Mouse (Mus musculus): ENCODE data around the gene Aspscr1. TPM values are rescaled to one million over a fixed set of nuclear protein-coding genes. Genes with fewer than 3 reads are reported as not detected.

Aspscr1 gene
- polyA plus RNA-seq (2014; fragmentation: Illumina TruSeq; extraction: RNeasy Lipid Tissue Mini Kit (QIAGEN cat#74804); ENCODE audit: low read depth, low replicate concordance): 4.5 TPM

DNA sequence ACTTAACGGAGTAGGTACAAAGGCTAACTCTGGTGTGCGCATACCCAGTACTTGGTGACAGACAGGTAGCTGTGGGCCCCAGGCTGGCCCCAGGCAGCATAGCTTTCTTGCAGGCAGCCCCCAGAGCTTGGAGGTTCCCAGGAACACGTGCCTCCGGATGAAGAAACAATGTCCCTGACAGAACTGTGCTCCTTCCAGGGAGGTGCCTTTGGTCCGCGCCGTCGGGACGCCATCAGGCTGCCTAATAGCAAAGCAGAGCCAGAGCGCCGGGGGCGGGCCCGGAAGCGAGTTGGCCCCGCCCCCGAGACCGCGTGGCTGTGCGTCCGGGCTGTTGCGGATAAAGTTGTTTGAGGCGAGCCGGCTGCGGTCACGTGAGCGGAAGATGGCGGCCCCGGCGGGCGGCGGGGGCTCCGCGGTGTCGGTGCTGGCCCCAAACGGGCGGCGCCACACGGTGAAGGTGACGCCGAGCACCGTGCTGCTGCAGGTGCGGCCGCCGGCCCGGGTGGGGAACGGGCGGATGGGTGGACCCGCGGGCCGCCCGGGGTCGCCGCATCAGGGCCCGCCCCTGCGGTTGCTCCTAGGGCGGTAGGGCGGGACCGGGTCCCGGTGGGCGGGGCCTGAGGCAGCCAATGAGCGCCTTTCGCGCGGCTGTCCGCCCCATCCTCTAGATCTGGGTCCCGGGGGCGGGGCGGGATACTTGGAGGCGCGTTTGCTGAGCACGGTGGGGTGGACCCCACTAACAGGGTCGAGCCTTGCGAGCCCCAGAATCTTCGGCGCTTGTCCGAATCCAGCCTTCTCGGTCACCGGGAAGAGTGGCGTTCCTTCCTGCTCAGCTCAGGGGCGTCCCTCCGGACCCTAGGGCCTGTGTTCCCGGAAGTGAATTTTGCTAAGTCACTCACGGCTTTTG lies at the start of gene Aspscr1:
Gene Aspscr1, plus strand, starts transcription at position 287 of the 907 bp plus-strand sequence.

DNA sequence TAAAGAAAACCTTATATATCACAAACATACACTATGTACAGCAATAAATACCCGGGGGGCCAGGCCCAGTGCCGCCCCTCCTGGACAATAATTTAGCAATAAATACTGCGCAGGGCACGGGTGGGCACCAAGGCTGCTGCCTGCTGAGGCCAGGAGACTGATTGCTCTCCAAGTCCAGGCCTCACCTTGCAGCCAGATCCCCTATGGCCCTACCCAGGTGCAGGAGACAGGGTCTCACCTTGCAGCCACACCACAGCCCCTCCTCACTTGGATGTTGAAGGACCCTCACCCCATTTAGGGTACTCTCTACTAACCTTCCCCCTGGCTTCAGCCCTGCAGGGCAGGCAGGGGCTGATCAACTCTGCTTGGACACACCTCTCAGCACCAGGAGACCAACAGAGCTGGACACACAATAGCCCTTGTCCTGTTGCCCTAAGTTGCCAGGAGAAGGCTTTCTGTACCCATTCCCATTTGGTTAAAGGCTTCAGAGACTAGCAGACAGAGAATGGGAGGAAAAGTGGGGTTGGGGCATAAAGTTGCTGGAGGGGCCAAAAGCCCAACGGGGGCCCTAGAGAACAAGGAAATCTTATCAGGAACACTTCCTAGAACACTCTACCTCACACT lies 47.5 kb upstream of the Aspscr1 start, which contains the start of gene Sirt7:
Gene Sirt7, minus strand, starts transcription at position 89 of the 624 bp plus-strand sequence.

GRCm38 (mm10) chr11:120633520-120634343 lies 39.0 kb upstream of the Aspscr1 start, which contains the start of gene Mafg:
TSS of gene Mafg (minus strand) at chr11:120633600.

GRCm38 (mm10) chr11:120643601-120643987 lies 29.2 kb upstream of the Aspscr1 start, which contains the start of gene Pycr1:
TSS of gene Pycr1 (minus strand) at chr11:120643769.

DNA sequence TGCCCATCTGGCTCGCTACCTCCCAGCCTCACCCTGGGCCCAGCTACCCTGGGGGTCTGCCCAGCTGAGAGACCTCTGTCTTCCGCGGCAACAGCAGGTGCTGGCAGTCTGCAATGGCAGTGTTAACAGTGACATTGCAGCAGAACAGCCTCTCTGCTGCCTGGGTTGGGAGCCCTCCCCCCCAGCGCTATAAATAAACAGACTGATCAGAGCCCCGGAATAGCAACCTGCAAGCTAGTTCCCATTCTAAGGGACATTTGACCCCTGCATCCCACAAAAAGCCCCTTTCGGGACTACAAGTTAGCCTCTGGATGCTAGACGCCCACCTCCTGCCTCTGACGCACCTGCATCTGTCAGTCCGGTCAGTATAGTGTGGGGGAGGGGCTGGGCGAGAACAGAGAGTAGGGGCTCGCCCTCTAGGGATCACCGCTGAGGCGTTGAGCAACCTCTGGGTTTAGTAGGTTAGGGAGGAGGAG lies 24.7 kb upstream of the Aspscr1 start, which contains the start of gene Myadml2:
Gene Myadml2, minus strand, starts transcription at position 158 of the 476 bp plus-strand sequence.

GRCm38 (mm10) chr11:120661076-120661460 lies 11.7 kb upstream of the Aspscr1 start, which contains the start of gene Notum:
TSS of gene Notum (minus strand) at chr11:120661175.

DNA sequence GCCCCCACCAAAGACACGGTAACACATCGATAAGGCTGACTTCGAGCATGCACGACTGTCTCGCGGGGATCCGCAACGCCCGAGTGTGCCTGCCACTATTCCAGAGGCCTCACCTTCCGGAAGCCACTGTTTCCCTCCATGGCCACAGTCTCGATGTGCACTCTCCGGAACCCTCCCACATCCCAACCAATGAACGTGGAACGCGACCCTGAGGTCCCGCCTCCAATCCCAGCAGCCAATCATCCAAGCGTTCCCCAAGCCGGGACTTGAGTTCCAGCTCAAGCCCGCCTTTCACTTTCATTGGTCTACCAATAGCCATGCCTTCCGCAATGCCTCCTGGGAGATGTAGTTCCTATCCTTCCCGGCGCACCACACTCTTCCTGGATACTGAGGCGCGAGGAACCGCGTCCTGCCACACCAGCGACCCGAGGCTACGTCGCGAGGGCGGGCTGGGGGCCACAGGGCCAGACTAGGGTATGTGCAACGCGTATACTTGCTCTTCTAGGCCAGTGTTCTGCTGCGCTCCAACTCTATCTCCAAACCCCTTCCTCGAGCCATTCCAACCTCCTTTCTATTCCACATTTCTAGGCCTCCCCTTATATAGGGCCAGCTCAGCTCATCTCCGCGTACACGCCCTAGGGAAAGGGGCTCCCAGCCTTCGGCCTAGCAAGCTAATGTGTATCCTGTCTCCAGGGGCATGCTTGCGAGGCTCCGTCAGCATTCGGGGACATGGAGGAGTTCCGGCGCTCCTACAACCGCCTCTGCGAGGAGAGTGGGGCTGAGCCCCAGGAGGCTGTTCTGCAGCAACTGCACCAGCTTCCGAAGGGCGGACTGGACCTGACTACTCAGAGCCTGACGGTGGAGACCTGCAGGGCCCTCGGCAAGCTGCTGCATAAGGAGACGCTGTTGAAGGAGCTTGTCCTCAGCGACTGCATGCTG lies 41.1 kb downstream of the Aspscr1 start, which contains the start of the genes Cenpx and Lrrc45:
Gene Cenpx, minus strand, starts transcription at position 159 of the 939 bp plus-strand sequence.
Gene Lrrc45, plus strand, starts transcription at position 346 of the 939 bp plus-strand sequence.

DNA sequence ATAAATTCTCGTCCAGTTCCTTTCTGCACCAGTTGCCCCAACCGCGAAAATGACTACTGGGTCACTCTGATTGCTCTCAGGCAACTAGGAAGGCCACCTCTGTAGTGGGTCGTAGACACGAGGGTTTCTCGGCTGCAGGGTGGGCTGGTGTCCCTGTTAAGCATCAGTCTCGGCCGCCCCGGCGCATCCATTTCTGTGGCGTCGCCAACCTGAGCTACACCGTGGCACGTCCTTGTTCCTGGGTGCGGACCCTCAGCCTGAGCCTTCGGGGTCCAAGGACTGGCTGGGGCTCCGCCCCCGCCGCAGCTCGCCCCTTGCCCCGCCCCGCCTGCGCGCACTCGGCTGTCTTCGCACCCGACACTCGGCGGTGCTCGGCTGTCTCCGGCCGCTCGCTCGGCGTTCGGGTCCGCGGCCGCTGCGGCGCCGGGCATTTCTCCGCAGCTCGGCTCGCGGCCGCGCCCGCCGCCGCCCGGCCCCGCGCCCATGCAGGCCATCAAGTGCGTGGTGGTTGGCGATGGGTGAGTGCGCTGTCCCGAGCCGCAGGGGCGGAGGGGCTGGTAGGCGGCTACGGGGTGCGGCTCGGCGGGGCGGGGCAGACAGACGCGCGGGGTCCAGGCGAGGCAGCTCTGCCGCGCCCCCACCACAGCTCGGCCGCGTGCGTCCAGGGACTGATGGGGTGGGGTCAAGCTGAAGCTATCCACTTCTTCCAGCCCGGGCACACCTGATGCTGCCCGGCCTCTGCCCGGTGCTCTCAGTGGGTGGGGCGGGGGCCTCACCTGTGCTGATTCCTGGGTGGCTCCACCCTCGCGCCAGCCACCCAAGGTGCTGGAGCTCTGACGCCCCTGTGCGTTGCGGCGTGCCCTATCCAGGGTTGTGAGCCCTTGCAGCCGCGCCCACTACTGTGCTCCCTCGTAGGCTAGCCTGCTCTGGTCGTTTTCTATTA lies 48.6 kb downstream of the Aspscr1 start, which contains the start of gene Rac3:
Gene Rac3, plus strand, starts transcription at position 347 of the 943 bp plus-strand sequence.

GRCm38 (mm10) chr11:120727169-120727527 lies 54.4 kb downstream of the Aspscr1 start, which contains the start of gene Dcxr:
TSS of gene Dcxr (minus strand) at chr11:120727281.

DNA sequence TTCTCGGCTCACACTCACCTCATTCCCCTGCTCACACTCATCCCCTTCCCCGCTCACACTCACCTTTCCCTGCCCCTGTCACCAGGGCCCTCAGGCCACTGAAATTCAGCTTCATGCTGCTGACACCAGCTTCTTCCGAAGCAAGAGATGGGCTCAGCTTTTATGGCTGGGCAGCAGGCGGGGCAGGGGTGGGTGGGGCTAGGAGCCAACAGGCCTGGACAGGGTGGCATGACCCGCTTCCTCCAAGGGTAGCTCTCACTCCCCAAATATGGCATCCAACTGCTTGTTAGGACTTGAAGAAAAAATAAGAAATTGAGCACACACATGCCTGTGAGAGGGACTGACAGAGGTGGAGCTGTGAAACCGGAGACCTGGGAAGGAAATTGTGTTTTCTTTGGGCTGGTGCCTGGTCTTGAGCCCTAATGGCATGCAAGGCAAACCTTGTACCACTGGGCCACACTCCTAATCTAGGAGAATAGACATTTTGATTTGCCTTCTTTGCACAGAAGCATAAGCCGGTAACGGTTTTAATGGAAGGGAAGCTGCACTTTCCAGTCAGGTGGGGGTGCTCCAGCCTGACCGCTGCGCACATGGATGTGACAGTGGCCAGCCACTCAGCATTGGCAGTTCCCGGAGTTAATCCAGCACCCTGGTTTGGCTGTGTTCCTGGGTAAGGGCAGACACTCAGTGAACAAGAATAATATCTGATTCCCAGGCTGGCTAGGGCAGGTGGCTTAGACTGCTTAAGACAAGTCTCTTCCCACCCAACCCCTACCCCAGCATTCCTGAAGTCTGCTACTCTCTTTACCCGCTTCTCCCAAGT lies 59.3 kb downstream of the Aspscr1 start, which contains the start of gene Cbr2:
Gene Cbr2, minus strand, starts transcription at position 257 of the 823 bp plus-strand sequence.

Other genes starting within 250 kb of the Aspscr1 start
- gene Nploc4, start 235.3 kb upstream of the Aspscr1 start, polyA plus RNA-seq (2014; fragmentation: Illumina TruSeq; extraction: RNeasy Lipid Tissue Mini Kit (QIAGEN cat#74804); ENCODE audit: low read depth, low replicate concordance): 35.9 TPM
- not detected for gene Tspan10, start 230.3 kb upstream of the Aspscr1 start, polyA plus RNA-seq (2014; fragmentation: Illumina TruSeq; extraction: RNeasy Lipid Tissue Mini Kit (QIAGEN cat#74804); ENCODE audit: low read depth, low replicate concordance)
- 0.14 TPM for gene Pde6g, start 219.5 kb upstream of the Aspscr1 start, polyA plus RNA-seq (2014; fragmentation: Illumina TruSeq; extraction: RNeasy Lipid Tissue Mini Kit (QIAGEN cat#74804); ENCODE audit: low read depth, low replicate concordance)
- not detected for gene Oxld1, start 214.9 kb upstream of the Aspscr1 start, polyA plus RNA-seq (2014; fragmentation: Illumina TruSeq; extraction: RNeasy Lipid Tissue Mini Kit (QIAGEN cat#74804); ENCODE audit: low read depth, low replicate concordance)
- gene Ccdc137, start 214.9 kb upstream of the Aspscr1 start, polyA plus RNA-seq (2014; fragmentation: Illumina TruSeq; extraction: RNeasy Lipid Tissue Mini Kit (QIAGEN cat#74804); ENCODE audit: low read depth, low replicate concordance): 6.0 TPM
- 10.9 TPM for gene Arl16, start 205.4 kb upstream of the Aspscr1 start, polyA plus RNA-seq (2014; fragmentation: Illumina TruSeq; extraction: RNeasy Lipid Tissue Mini Kit (QIAGEN cat#74804); ENCODE audit: low read depth, low replicate concordance)
- 3.0 TPM for gene Mrpl12, start 188.4 kb upstream of the Aspscr1 start, polyA plus RNA-seq (2014; fragmentation: Illumina TruSeq; extraction: RNeasy Lipid Tissue Mini Kit (QIAGEN cat#74804); ENCODE audit: low read depth, low replicate concordance)
- gene Slc25a10, start 181.1 kb upstream of the Aspscr1 start, polyA plus RNA-seq (2014; fragmentation: Illumina TruSeq; extraction: RNeasy Lipid Tissue Mini Kit (QIAGEN cat#74804); ENCODE audit: low read depth, low replicate concordance): 0.31 TPM
- gene Gcgr, start 142.3 kb upstream of the Aspscr1 start, polyA plus RNA-seq (2014; fragmentation: Illumina TruSeq; extraction: RNeasy Lipid Tissue Mini Kit (QIAGEN cat#74804); ENCODE audit: low read depth, low replicate concordance): not detected
- 3.2 TPM for gene Mcrip1, start 123.2 kb upstream of the Aspscr1 start, polyA plus RNA-seq (2014; fragmentation: Illumina TruSeq; extraction: RNeasy Lipid Tissue Mini Kit (QIAGEN cat#74804); ENCODE audit: low read depth, low replicate concordance)
- 2.5 TPM for gene Ppp1r27, start 121.8 kb upstream of the Aspscr1 start, polyA plus RNA-seq (2014; fragmentation: Illumina TruSeq; extraction: RNeasy Lipid Tissue Mini Kit (QIAGEN cat#74804); ENCODE audit: low read depth, low replicate concordance)
- 41.5 TPM for gene P4hb, start 99.7 kb upstream of the Aspscr1 start, polyA plus RNA-seq (2014; fragmentation: Illumina TruSeq; extraction: RNeasy Lipid Tissue Mini Kit (QIAGEN cat#74804); ENCODE audit: low read depth, low replicate concordance)
- gene Arhgdia, start 91.3 kb upstream of the Aspscr1 start, polyA plus RNA-seq (2014; fragmentation: Illumina TruSeq; extraction: RNeasy Lipid Tissue Mini Kit (QIAGEN cat#74804); ENCODE audit: low read depth, low replicate concordance): 5.0 TPM
- 15.0 TPM for gene Alyref, start 74.6 kb upstream of the Aspscr1 start, polyA plus RNA-seq (2014; fragmentation: Illumina TruSeq; extraction: RNeasy Lipid Tissue Mini Kit (QIAGEN cat#74804); ENCODE audit: low read depth, low replicate concordance)
- gene Anapc11, start 74.6 kb upstream of the Aspscr1 start, polyA plus RNA-seq (2014; fragmentation: Illumina TruSeq; extraction: RNeasy Lipid Tissue Mini Kit (QIAGEN cat#74804); ENCODE audit: low read depth, low replicate concordance): 9.5 TPM
- not detected for gene Npb, start 64.5 kb upstream of the Aspscr1 start, polyA plus RNA-seq (2014; fragmentation: Illumina TruSeq; extraction: RNeasy Lipid Tissue Mini Kit (QIAGEN cat#74804); ENCODE audit: low read depth, low replicate concordance)
- 6.7 TPM for gene Pcyt2, start 55.0 kb upstream of the Aspscr1 start, polyA plus RNA-seq (2014; fragmentation: Illumina TruSeq; extraction: RNeasy Lipid Tissue Mini Kit (QIAGEN cat#74804); ENCODE audit: low read depth, low replicate concordance)
- gene Sirt7, start 47.7 kb upstream of the Aspscr1 start, polyA plus RNA-seq (2014; fragmentation: Illumina TruSeq; extraction: RNeasy Lipid Tissue Mini Kit (QIAGEN cat#74804); ENCODE audit: low read depth, low replicate concordance): 1.2 TPM
- 1.8 TPM for gene Mafg, start 39.4 kb upstream of the Aspscr1 start, polyA plus RNA-seq (2014; fragmentation: Illumina TruSeq; extraction: RNeasy Lipid Tissue Mini Kit (QIAGEN cat#74804); ENCODE audit: low read depth, low replicate concordance)
- gene Pycr1, start 29.2 kb upstream of the Aspscr1 start, polyA plus RNA-seq (2014; fragmentation: Illumina TruSeq; extraction: RNeasy Lipid Tissue Mini Kit (QIAGEN cat#74804); ENCODE audit: low read depth, low replicate concordance): 0.39 TPM
- not detected for gene Myadml2, start 24.8 kb upstream of the Aspscr1 start, polyA plus RNA-seq (2014; fragmentation: Illumina TruSeq; extraction: RNeasy Lipid Tissue Mini Kit (QIAGEN cat#74804); ENCODE audit: low read depth, low replicate concordance)
- gene Notum, start 11.8 kb upstream of the Aspscr1 start, polyA plus RNA-seq (2014; fragmentation: Illumina TruSeq; extraction: RNeasy Lipid Tissue Mini Kit (QIAGEN cat#74804); ENCODE audit: low read depth, low replicate concordance): not detected
- gene Cenpx, start 40.8 kb downstream of the Aspscr1 start, polyA plus RNA-seq (2014; fragmentation: Illumina TruSeq; extraction: RNeasy Lipid Tissue Mini Kit (QIAGEN cat#74804); ENCODE audit: low read depth, low replicate concordance): 2.4 TPM
- gene Lrrc45, start 41.0 kb downstream of the Aspscr1 start, polyA plus RNA-seq (2014; fragmentation: Illumina TruSeq; extraction: RNeasy Lipid Tissue Mini Kit (QIAGEN cat#74804); ENCODE audit: low read depth, low replicate concordance): 0.18 TPM
- gene Rac3, start 48.5 kb downstream of the Aspscr1 start, polyA plus RNA-seq (2014; fragmentation: Illumina TruSeq; extraction: RNeasy Lipid Tissue Mini Kit (QIAGEN cat#74804); ENCODE audit: low read depth, low replicate concordance): not detected
- gene Dcxr, start 54.3 kb downstream of the Aspscr1 start, polyA plus RNA-seq (2014; fragmentation: Illumina TruSeq; extraction: RNeasy Lipid Tissue Mini Kit (QIAGEN cat#74804); ENCODE audit: low read depth, low replicate concordance): not detected
- gene Cbr2, start 59.1 kb downstream of the Aspscr1 start, polyA plus RNA-seq (2014; fragmentation: Illumina TruSeq; extraction: RNeasy Lipid Tissue Mini Kit (QIAGEN cat#74804); ENCODE audit: low read depth, low replicate concordance): 0.66 TPM
- not detected for gene Hmga1b, start 89.8 kb downstream of the Aspscr1 start, polyA plus RNA-seq (2014; fragmentation: Illumina TruSeq; extraction: RNeasy Lipid Tissue Mini Kit (QIAGEN cat#74804); ENCODE audit: low read depth, low replicate concordance)
- 0.21 TPM for gene Rfng, start 111.2 kb downstream of the Aspscr1 start, polyA plus RNA-seq (2014; fragmentation: Illumina TruSeq; extraction: RNeasy Lipid Tissue Mini Kit (QIAGEN cat#74804); ENCODE audit: low read depth, low replicate concordance)
- 39.3 TPM for gene Gps1, start 111.3 kb downstream of the Aspscr1 start, polyA plus RNA-seq (2014; fragmentation: Illumina TruSeq; extraction: RNeasy Lipid Tissue Mini Kit (QIAGEN cat#74804); ENCODE audit: low read depth, low replicate concordance)
- gene Dus1l, start 123.4 kb downstream of the Aspscr1 start, polyA plus RNA-seq (2014; fragmentation: Illumina TruSeq; extraction: RNeasy Lipid Tissue Mini Kit (QIAGEN cat#74804); ENCODE audit: low read depth, low replicate concordance): 9.6 TPM
- gene Fasn, start 151.6 kb downstream of the Aspscr1 start, polyA plus RNA-seq (2014; fragmentation: Illumina TruSeq; extraction: RNeasy Lipid Tissue Mini Kit (QIAGEN cat#74804); ENCODE audit: low read depth, low replicate concordance): 0.92 TPM